Mouse (Mus musculus): ENCODE measurements around the gene Prkch.

DNA sequence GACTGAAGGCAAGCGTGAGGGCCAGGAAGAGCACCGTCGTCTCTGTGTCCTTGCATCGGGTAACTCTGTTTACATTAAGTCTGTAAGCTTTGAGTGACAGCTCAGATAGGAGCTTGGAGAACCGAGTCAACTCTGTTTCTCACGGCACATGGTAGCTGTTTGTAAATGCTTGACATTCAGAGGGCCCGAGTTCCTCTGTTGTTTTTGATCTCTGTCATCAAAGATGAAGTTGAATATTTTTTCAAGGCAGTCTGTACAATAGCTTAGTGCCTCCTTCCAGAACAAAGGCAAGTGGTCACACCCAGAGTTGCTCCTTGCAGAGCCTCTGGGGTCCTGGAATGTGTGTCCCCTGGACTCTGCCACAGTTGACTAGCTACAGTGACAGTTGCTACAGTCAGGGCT, 94.8 kb downstream of the Prkch start:
- TF ChIP-seq CTCF (IDR thresholded peaks at IDR 0.05; ENCODE audit: borderline replicate concordance, extremely low read depth, insufficient read depth, insufficient read length), result no peak
- no peak for TF ChIP-seq POLR2A (IDR thresholded peaks at IDR 0.05; ENCODE audit: borderline replicate concordance, extremely low read depth, insufficient read depth, insufficient read length, poor library complexity, severe bottlenecking)

Data from brain, embryonic 14.5 days (tissue).